Mouse (Mus musculus): ENCODE measurements at regions not wholly inside any gene's neighbourhood (a gene's known extent, or its start where the extent isn't known, plus 50 kb on each side); places are given as distances from the start of the nearest gene placed in this dataset.

DNA sequence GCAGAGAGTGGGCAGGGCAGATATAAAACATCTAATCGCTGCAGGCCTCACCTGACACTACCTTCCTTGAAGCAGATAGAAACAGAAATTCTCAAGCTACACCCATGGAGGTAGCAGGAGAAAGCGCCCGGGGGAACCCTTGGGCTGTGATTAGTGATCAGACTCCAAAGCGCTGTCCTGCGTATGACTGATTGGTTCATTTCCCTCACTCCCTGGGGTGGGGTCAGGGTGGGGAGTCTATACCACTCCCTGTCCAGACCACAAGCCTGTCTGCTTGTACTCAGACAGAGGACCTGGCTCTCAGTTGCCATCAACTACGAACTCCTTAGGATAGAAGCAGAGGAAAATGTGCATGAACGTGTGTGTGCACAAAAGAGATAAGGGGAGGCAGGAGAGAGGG lies 77.7 kb downstream of the Gm826 start:
- DNase-seq (ENCODE audit: low read depth, low spot score) = no peak

DNA sequence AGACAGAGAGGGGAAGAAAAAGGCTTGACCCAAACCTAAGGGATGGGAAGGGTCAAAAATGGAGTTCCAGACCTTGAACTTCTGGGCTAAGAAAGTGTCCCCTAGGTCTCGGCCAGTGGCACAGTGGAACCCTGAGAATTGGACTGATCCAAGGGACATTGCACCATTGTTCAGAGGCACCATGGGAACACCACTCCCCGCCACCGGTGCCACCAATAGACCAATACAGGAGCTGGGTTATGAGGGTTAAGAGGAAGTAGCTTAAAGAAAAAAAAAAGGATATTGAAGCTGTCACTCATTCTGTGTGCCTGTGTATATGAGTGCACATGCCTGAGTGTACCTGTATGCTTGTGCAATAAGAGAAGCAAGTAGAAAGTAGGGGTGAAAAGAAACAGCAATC lies 83.7 kb downstream of the Gm826 start:
- no peak for DNase-seq (ENCODE audit: low read depth, low spot score)

DNA sequence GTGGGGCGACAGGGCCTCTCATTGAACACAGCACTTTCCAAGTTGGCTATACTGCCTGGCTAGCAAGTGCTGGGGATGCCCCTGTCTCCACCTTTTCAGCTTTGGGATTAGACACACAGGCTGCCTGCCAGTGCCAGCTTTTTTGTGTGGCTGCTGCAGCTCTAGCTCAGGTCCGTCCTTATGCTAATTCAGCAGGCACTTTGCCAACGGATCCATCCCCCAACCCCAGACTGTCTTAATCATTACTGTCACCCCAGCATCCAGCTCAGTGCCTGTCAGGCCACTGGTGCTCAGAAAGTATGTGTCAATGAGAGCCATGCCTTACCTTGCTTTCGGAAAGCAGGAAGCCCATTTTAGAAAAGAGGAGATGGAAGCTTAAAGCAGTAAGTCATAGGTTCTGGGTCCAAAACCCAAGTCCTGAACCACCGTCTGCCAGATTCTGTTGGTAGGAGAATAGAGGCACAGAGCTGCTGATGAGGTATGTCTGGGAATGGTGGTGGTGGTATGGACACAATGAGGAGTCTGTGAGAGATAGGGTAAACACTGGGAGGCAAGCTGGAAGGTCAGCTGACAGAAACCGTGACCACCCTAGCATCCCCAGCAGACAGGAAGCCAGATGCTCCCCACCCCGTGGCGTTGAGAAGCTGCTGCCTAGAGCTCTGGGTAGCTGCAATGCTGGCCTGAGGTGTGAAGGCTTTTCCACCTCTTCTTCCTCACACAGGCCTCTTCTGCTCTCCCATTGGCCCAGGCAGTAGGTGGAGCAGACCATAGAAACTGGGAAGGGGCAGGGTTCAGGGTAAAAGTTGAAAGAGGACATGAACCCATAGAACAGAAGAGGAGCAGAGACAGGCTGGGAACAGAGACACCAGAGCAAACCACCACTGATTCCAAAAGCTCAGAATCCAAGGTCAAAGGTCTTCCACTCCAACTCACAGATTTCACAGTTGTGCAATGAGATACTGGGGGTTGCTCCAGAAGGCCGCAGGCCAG lies 84.6 kb downstream of the Gm826 start:
- DNase-seq (ENCODE audit: low read depth, low spot score) = no peak

DNA sequence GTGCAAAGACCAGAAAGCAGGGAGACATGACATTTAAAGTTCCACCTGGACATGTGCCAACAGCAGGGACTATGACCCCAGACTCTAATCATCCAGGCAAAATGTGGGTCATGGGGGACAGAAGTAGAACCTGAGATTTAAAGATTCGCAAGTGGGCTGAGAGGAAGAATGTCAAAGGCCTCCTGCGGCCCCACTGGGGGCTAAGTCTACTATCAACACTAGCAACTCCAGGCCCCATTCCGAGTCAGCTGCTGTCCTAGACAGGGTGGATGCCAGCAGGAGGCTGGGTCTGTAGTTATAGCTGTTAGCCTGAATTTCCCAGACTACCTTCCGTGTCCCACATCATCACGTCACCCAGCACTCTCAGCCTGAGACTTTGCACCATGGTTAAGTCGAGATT lies 86.7 kb downstream of the Gm826 start:
- no peak for DNase-seq (ENCODE audit: low read depth, low spot score)

DNA sequence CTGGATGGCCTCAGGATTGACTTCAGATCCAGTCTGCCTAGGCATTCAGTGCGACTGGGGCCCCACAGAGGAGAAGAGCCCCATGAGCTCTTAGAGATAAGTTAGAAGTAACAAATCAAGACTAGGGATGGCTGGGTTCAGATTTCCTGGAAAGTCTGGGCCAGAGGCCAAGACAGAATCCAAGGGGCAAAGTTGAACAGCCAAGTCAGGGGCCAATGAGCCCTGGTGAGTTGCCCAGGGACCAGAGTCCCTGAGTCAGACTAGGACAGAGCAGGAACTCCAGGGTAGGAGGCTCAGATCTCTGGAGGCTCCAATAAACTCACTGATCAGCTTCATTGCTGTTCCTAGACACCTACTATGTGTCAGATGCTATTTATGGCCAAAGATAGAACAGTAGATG lies 87.6 kb downstream of the Gm826 start:
- DNase-seq (ENCODE audit: low read depth, low spot score) = no peak

- no peak for DNase-seq (ENCODE audit: low read depth, low spot score)
Observed at GRCm38 (mm10) chr2:160244866-160245265, 89.1 kb downstream of the Gm826 start.

- DNase-seq (ENCODE audit: low read depth, low spot score) = peak; percentile 40
Observed at GRCm38 (mm10) chr2:160240531-160241379, 93.2 kb downstream of the Gm826 start.

GRCm38 (mm10) chr2:160237436-160238104 lies 96.4 kb downstream of the Gm826 start:
- DNase-seq (ENCODE audit: low read depth, low spot score) = no peak

DNA sequence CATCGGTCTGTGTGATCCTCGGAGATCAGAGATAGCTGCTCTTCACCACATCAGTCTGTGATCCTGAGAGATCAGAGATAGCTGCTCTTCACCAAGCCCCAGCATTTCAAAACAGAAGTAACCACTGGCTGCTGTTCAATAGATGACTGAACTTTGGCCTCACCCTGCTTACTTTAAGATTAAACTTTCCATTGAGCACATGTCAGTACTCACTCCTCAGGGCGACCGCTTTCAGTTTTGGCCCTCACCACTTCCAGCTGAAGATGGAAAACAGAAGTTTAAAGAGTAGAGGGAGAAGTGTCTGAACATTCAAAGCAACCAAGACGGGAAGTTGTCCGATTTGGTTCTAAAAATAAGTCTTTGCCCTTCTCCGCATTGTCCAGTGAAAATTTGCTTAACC lies 97.2 kb downstream of the Gm826 start:
- no peak for DNase-seq (ENCODE audit: low read depth, low spot score)

DNA sequence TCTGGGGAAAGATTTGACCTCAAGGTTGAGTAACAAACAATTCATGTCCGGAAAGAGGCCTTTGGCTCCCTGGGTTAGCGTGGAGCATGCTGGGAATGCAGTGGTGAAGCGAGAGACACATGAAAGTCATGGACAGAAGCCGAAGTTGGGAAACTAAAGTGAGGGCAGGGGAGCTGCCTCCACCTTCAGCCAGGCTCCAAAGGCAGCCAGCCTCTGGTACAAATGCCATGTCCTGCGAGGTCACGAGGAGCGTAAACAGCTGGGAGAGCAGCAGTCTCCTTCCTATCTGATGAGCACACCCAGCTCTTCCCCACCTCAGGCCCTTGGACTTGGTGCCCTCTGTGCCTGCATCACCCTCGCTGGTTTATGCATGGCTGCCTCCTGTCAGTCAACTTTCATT lies 103.2 kb downstream of the Gm826 start:
- no peak for DNase-seq (ENCODE audit: low read depth, low spot score)

GRCm38 (mm10) chr2:160228331-160229035 lies 105.5 kb downstream of the Gm826 start:
- no peak for DNase-seq (ENCODE audit: low read depth, low spot score)

GRCm38 (mm10) chr2:160225450-160225849 lies 108.5 kb downstream of the Gm826 start:
- DNase-seq (ENCODE audit: low read depth, low spot score) = no peak

GRCm38 (mm10) chr2:160223366-160223765 lies 110.6 kb downstream of the Gm826 start:
- no peak for DNase-seq (ENCODE audit: low read depth, low spot score)

GRCm38 (mm10) chr2:160221772-160222171 lies 112.2 kb downstream of the Gm826 start:
- DNase-seq (ENCODE audit: low read depth, low spot score) = no peak

DNA sequence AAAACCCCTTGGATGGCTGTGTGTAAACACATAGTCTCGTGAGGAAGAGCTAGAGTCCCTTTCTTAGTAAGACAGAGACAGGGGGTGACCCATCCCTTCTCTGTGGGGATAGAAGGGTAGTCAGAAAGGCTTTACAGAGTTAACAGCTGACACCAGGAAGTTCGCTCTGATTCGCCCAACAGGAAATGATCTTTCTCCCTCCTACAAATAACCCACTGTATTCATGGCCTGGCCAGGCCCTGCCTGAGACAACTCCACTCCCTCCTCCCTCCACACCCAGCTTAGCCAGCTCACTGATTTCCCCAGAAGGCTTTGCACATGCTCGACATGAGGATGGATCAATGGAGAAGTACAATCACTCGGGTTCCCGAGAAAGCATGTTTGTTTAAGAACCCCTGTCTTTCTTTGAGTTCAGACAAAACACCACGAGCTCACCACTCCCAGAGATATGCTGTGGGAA lies 113.4 kb downstream of the Gm826 start:
- DNase-seq (ENCODE audit: low read depth, low spot score) = no peak

GRCm38 (mm10) chr2:160214032-160214812 lies 119.7 kb downstream of the Gm826 start:
- no peak for DNase-seq (ENCODE audit: low read depth, low spot score)

DNA sequence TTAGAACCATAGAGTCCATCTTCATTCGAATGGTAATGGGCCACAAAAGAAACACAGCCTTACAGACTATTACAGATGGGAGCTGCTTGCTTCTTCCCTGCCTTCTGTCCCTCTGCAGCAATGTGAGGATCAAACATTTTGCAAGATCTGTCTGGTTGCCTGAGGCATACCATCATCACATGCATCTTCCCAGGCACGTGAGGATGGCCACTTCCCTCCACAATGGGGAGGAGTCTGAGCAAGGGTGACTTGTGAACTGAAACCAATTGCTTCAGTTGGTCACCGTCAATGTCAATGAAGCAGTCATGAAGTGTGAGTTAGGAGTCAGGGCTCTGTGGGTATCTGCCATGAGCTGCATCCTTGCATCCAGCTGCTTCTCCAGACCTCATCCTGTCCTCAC lies 123.5 kb downstream of the Gm826 start:
- DNase-seq (ENCODE audit: low read depth, low spot score) = no peak

DNA sequence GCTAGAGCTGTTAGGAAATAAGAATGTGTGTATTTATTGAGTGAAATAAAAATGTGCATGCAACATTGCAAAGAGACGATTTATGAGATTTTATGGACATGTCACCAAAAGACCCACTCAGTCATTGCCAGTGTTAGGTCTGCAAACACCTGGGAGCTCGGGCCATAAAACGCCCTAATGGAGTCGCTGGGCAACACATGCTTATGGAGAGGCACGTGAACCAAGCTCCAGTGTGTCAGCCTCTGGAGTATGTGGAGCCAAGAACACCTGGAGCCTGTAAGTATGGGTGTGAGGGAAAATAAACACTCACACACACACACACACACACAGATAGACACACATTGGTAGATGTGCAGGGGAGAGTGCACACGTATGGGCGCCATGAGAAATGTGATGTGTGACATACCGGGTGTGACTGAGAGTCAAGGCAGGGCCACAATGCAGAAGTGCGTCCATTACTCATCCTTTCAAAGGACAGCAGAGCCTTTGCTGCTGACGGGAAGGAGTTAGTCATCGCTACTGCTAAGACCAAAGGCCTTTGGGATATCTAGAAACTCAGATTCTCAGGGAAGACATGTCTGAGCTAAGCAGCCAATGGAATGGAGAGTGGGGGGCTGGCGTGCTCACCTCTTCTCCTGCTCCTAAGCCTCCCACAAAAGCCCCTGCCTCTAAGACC lies 124.2 kb downstream of the Gm826 start:
- DNase-seq (ENCODE audit: low read depth, low spot score) = no peak

DNA sequence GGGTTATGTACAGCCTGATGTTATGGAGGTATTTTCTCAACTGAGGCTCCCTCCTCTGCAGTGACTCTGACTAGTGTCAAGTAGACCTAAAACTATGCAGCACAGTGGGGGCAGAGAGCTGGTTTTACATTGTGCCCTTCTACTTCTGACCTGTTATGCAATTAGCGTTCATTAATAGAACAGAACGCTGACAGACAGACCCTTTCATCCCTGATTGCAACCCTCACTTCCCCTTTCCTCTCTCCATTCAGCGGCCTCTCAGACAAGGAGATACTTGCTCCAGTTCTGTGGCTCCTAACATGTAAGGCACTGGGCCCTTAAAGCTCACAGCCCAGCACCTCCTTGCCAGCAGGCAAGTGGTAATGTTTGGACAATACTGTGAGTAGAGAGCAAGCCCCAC lies 125.7 kb downstream of the Gm826 start:
- DNase-seq (ENCODE audit: low read depth, low spot score) = no peak

DNA sequence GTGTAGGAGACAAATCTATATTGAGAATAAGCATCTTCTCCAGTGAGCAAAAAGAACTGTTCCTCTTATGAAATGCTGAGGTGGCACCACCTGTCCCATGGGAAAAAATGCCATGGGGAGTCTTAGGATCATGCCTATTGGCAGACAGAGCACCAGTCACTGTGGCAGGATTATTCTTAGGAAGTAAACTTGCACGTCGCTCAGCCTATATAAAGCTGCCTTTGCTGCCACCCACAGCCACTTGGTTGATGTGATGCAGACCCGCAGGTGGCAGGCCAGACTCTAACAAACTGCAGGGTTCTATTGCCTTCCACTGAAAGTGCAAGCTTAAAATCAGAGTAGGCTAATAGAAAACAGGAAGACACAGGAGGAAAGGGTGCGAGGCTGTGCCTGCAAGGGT lies 126.7 kb downstream of the Gm826 start:
- no peak for DNase-seq (ENCODE audit: low read depth, low spot score)

All from forelimb bud, embryonic 11.5 days (tissue).